Mouse (Mus musculus) v-Abl transformed pro-B cells (cell line): Measurements from ENCODE around the gene Tbc1d16.

Experiments used
- in situ Hi-C, 2 experiments: fragments of 400-800 bp; cut with MboI; formaldehyde crosslinking; loops; one replicate each; pipeline ENCODE4 v1.15.1; 2025; ENCODE audit not compliant: unreplicated experiment in 2 of 2

Tbc1d16 gene

GRCm38 (mm10) chr11:119181861-119182395 is 46.4 kb downstream of the Tbc1d16 start:
- in situ Hi-C loops, result no loop called here

- in situ Hi-C loops, result no loop called here
These were observed 47.3 kb downstream of the Tbc1d16 start for GRCm38 (mm10) chr11:119180824-119181582.

DNA sequence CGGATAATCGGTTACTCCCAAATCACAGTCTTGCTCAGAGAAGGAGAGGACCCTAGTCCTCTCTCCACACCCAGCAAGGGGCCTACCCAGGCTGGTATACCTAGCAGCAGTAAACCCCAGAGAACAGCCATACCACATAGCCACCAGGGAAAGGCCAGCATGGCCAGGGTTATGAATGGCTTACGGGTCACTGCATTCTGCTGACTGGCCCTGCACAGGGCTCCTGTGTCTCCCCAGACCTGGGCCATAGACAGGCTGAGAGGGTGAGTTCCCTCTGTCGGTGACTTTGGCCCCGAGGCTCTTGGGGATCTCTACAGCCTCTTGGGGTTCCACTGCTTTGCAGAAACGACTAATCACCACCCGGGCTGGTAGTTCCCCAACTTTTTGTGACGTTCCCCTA is 50.0 kb downstream of the Tbc1d16 start:
- in situ Hi-C loops, result no loop called here

DNA sequence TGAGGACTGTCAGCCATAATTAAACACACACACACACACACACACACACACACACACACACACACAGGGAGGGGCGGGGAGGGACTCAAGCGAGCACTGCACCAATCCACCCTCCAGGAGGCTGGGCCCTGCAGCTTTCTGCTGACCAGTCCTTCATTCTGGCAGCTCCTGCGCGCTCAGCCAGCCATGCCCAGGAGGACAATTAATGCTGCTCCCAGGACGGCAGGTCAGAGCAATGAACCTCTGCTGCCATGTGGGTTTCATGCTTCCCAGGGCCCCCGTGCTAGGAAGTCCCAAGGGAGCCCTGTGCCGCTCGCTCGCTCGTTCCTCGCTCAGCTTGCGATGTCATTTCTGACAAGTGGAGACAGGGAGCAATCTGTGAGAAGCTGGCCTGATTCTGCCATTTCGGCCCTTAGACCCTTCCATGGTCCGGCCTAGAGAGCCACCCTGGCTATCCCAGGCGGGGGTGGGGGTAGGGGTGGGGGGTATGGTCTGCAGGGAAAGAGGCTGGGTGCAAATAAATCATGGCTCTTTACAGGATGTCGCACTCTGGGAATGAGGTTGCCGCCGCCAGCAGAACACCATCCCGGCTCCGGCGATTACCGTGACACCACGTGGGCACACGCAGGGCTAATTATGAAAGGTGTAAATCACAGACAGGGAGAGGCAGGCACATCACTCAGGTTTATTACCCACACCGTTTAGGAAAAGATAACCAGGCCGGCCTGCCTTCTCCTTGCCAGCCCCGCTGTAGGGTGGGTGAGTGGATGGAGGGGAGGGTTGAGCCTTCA is 51.7 kb downstream of the Tbc1d16 start:
- in situ Hi-C loops, result no loop called here

DNA sequence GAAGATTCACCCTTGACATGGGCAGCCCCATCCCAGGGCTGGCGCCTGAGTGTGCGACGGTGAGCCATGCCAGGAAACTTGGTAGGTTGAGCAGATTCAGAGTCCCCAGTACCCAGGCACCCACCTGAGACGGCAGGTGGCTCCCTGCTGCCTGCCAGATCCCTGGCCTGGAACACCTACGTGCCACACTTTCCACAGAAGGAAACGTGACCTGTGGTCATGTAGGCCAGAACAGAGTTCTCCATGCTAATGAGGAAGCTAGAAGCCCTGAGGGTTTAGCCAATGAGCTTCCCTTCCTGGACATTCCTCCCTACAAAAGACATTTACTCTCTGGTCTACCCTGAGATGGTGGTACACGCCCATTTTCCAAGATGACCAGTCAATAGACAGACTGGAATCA is 56.7 kb downstream of the Tbc1d16 start:
- in situ Hi-C loops, result no loop called here

GRCm38 (mm10) chr11:119168851-119169250 is 59.4 kb downstream of the Tbc1d16 start:
- in situ Hi-C loops, result no loop called here

DNA sequence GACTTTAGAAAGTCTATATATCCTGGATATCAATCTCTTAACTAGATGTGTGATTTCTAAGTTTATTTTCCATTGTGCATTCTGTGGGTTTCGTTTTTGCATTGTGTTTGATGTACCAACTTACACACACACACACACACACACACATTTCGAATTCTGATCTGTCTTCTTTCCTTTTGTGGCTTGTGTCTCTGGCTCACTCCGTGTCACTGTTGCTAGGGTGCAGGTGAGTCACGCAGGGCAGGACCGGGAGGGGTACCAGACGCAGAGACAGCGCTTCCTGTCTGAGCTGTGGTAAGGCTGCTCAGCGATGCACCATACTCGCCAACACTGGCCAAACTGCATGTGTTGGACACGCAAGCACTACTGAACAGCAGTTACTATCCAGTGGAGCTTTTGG is 62.3 kb downstream of the Tbc1d16 start:
- in situ Hi-C loops, result no loop called here

- in situ Hi-C loops, result no loop called here
These were observed 63.9 kb downstream of the Tbc1d16 start for GRCm38 (mm10) chr11:119164375-119164774.

- in situ Hi-C loops, result no loop called here
These were observed 64.6 kb downstream of the Tbc1d16 start for GRCm38 (mm10) chr11:119163734-119163992.

- in situ Hi-C loops, result no loop called here
These were observed 65.2 kb downstream of the Tbc1d16 start for GRCm38 (mm10) chr11:119162959-119163733.

GRCm38 (mm10) chr11:119161665-119162064 is 66.6 kb downstream of the Tbc1d16 start:
- in situ Hi-C loops, result no loop called here

- in situ Hi-C loops, result no loop called here
These were observed 68.2 kb downstream of the Tbc1d16 start for GRCm38 (mm10) chr11:119160050-119160449.

DNA sequence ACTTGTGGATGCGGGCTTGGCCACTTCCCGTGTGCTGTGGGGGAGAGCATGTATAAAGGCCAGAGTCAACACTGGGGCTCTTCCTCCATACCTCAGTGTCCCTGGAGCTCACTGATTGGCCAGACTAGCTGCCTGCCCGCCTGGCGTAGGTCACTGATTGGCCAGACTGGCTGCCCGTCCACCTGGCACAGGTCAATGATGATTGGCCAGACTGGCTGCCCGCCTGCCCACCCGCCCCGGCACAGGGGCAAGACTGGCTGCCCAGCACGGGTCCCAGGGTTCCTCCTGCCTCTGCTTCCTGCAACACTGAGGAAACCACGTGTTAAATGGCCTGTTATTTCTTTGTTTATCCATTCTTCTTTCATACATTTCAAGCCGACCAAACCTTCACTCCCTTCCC is 68.8 kb downstream of the Tbc1d16 start:
- in situ Hi-C loops, result no loop called here

- in situ Hi-C loops, result no loop called here
These were observed 70.7 kb downstream of the Tbc1d16 start for GRCm38 (mm10) chr11:119157377-119158189.

DNA sequence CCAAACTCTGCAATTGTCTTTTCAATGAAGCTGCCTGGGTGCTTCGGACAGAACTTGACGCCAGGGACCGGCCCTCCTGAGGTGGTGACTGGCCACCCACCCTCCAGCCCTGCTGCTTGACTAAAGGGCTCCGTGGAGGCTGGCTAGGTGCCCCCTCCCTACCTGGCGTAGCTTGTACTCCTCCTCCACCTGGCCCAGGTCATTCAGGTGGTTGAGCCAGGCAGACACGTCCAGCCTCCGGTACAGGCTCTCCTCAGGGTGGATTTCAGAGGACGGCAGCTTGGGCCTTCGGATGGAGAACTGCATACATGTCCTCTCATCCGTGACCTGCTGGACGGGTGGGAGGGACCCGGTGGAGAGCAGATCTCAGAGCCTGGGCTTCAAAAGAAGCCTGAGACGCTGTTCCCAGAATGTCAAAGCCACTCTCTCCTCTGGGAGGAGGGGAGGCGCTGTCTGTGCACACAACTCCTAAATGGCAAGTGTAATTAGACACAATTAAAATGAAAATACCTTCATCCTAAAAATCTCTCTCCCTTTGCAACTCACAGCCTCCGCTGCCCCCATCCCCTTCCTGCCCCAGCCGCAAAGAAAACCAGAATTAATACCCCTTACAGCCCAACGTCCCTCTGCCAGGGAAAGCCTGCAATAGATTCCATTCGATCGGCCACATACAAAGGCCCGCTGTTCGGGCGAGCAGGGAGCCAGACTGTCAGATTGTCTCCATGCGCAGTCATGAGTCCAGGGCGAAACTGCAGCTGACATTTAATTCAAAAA is 71.6 kb downstream of the Tbc1d16 start:
- in situ Hi-C loops, result no loop called here

- in situ Hi-C loops, result no loop called here
These were observed 72.4 kb downstream of the Tbc1d16 start for GRCm38 (mm10) chr11:119155638-119156480.

DNA sequence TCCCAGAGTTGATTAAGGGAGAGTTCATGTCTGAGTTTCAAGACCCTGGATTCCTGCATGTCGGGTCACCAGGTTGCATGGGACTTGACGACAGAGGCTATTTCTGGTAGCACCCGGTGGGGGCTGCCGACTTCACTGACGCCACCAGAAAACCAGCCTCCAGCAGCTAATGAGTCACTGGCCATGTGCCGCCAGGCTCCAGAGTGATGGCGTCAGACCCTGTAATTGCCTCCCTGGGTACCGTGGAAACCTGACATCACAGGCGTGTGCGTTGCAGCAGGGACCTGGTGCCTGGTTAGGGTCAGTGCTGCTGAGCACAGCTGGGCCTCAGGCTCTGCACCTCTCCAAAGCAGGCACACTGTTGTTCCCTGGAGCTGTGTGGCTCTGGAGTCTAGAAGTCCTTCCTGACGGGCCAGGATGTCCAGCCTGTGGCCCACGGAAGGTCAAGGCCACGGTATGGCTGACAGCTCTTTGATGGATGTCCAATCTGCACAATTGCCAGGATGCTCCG is 75.9 kb downstream of the Tbc1d16 start:
- in situ Hi-C loops, result loop anchor here (5.0 kb wide), 1 partner anchor 35 kb away; no protein-coding TSS in a partner anchor

- in situ Hi-C loops, result loop anchor here (5.0 kb wide), 1 partner anchor 36 kb away; no protein-coding TSS in a partner anchor
These were observed 77.2 kb downstream of the Tbc1d16 start for GRCm38 (mm10) chr11:119151073-119151607.
